Mouse (Mus musculus) olfactory bulb, adult 2 months (tissue): ENCODE results near the gene Wfdc12. TPM values are rescaled to one million over a fixed set of nuclear protein-coding genes. Genes with fewer than 3 reads are reported as not detected.
A peak's percentile ranks its signal among the peaks of the same experiment; 100 is the strongest.

Source experiments
- H3K27ac ChIP-seq: fragments of 200-500 bp; 2 replicates; pipeline ENCODE4 v1.5.1; 2012; ENCODE audit warnings: low read depth, low read length; ENCODE audit not compliant: insufficient read depth
- H3K4me1 ChIP-seq: fragments of 200-500 bp; 2 replicates; pipeline ENCODE4 v1.6.1; 2012; ENCODE audit warnings: low read length; ENCODE audit not compliant: control insufficient read depth, insufficient read depth
- H3K4me3 ChIP-seq: fragments of 200-500 bp; 2 replicates; pipeline ENCODE4 v1.5.1; 2012; ENCODE audit warnings: mild to moderate bottlenecking, low read depth, low read length, moderate library complexity; ENCODE audit not compliant: insufficient read depth
- CTCF ChIP-seq: fragments of 200-500 bp; IDR thresholded peaks from 2 replicates; pipeline ENCODE4 v1.5.1; 2012; ENCODE audit warnings: low read depth, mild to moderate bottlenecking, low read length, moderate library complexity; ENCODE audit not compliant: insufficient read depth
- POLR2A ChIP-seq: fragments of 200-500 bp; IDR thresholded peaks from 2 replicates; pipeline ENCODE4 v1.6.1; 2012; ENCODE audit warnings: mild to moderate bottlenecking, low read depth, low read length, moderate library complexity; ENCODE audit not compliant: insufficient read depth
- WGBS: fragments of 180-500 bp; shearing (Covaris S2); methylation state at CpG from one replicate; pipeline ENCODE4 v1.1.7; 2018; 5-methylcytosine and 5-hydroxymethylcytosine counted together
- polyA plus RNA-seq: library from polyadenylated mRNA; stranded (reverse); fragments of >200 nt; gene quantifications from 2 replicates; pipeline ENCODE4 v1.2.4, GENCODE M21; 2012; ENCODE audit warnings: low replicate concordance; ENCODE audit not compliant: missing spikeins, insufficient read depth, insufficient read length

Wfdc12 gene
- polyA plus RNA-seq, 1 experiment = not detected

- H3K27ac ChIP-seq = no peak overlapping the region
- WGBS = 87% methylated on average over 4 of the region's 4 CpGs
- no peaks in the 10 kb centered on the region for H3K4me1 ChIP-seq
- no peak overlapping the region for H3K4me3 ChIP-seq
- TF ChIP-seq POLR2A (no peak), CTCF (no peak)
Measured at GRCm38 (mm10) chr2:164180770-164181169, 9.6 kb downstream of the Wfdc12 start.

- no peak overlapping the region for H3K27ac ChIP-seq
- TF ChIP-seq POLR2A (no peak), CTCF (0 out of 2 replicates have a peak, but pooled peaks have one; percentile 7)
- H3K4me1 ChIP-seq = no peaks in the 10 kb centered on the region
- 38% methylated on average over 3 of the region's 3 CpGs for WGBS
- H3K4me3 ChIP-seq = no peak overlapping the region
Measured at GRCm38 (mm10) chr2:164180124-164180523, 10.3 kb downstream of the Wfdc12 start.

- TF ChIP-seq POLR2A (no peak), CTCF (no peak)
- WGBS = 90% methylated on average over 5 of the region's 5 CpGs
- Histone ChIP-seq H3K4me3 (no peak overlapping the region), H3K27ac (no peak overlapping the region), H3K4me1 (no peaks in the 10 kb centered on the region; the same call in 1 of the 2 replicates)
Measured at GRCm38 (mm10) chr2:164177831-164178230, 12.6 kb downstream of the Wfdc12 start.

- TF ChIP-seq POLR2A (no peak), CTCF (no peak)
- Histone ChIP-seq H3K4me1 (peaks cover 3% of the 10 kb centered on the region; the same call in 1 of the 2 replicates), H3K4me3 (no peak overlapping the region), H3K27ac (no peak overlapping the region)
- 61% methylated on average over 3 of the region's 3 CpGs for WGBS
Measured at GRCm38 (mm10) chr2:164175850-164176249, 14.6 kb downstream of the Wfdc12 start.

GRCm38 (mm10) chr2:164174649-164175395 lies 15.6 kb downstream of the Wfdc12 start:
- Histone ChIP-seq H3K27ac (no peak overlapping the region), H3K4me3 (no peak overlapping the region), H3K4me1 (peaks cover 10% of the 10 kb centered on the region; the same call in 1 of the 2 replicates)
- 72% methylated on average over 8 of the region's 8 CpGs for WGBS
- no peak for TF ChIP-seq POLR2A
- no peak for TF ChIP-seq CTCF

GRCm38 (mm10) chr2:164173394-164173793 lies 17.0 kb downstream of the Wfdc12 start:
- Histone ChIP-seq H3K4me3 (no peak overlapping the region), H3K27ac (no peak overlapping the region)
- 66% methylated on average over 3 of the region's 3 CpGs for WGBS

GRCm38 (mm10) chr2:164170902-164171301 lies 19.5 kb downstream of the Wfdc12 start, which contains the start of gene Kcns1:
TSS of gene Kcns1 (minus strand) at chr2:164171113.
- under 1% methylated on average over 29 of the region's 29 CpGs for WGBS
- no peak for TF ChIP-seq POLR2A
- no peak for TF ChIP-seq CTCF
- H3K4me3 ChIP-seq = peak within 1 kb of the TSS; percentile 32
- no peak within 1 kb of the TSS for H3K27ac ChIP-seq
- peaks cover 18% of the 10 kb centered on the region; the same call in 1 of the 2 replicates for H3K4me1 ChIP-seq

More at GRCm38 (mm10) chr2:164173394-164173793, 17.0 kb downstream of the Wfdc12 start:
- peaks cover 10% of the 10 kb centered on the region; the same call in 1 of the 2 replicates for H3K4me1 ChIP-seq
- TF ChIP-seq CTCF (no peak), POLR2A (no peak)

- H3K27ac ChIP-seq = no peak overlapping the region
- TF ChIP-seq POLR2A (no peak), CTCF (no peak)
Measured at GRCm38 (mm10) chr2:164170326-164170725, 20.1 kb downstream of the Wfdc12 start.

GRCm38 (mm10) chr2:164168571-164168946 lies 21.8 kb downstream of the Wfdc12 start:
- Histone ChIP-seq H3K27ac (no peak overlapping the region), H3K4me3 (peak overlapping the region; percentile 13; the same call in 1 of the 2 replicates), H3K4me1 (peaks cover 18% of the 10 kb centered on the region; the same call in 1 of the 2 replicates)
- TF ChIP-seq POLR2A = no peak
- WGBS = 9% methylated on average over 42 of the region's 42 CpGs

More at GRCm38 (mm10) chr2:164170326-164170725, 20.1 kb downstream of the Wfdc12 start:
- Histone ChIP-seq H3K4me1 (peaks cover 18% of the 10 kb centered on the region; the same call in 1 of the 2 replicates), H3K4me3 (no peak overlapping the region)
- WGBS = 26% methylated on average over 11 of the region's 11 CpGs
